Mouse (Mus musculus): ENCODE data around the gene Zbtb20.

DNA sequence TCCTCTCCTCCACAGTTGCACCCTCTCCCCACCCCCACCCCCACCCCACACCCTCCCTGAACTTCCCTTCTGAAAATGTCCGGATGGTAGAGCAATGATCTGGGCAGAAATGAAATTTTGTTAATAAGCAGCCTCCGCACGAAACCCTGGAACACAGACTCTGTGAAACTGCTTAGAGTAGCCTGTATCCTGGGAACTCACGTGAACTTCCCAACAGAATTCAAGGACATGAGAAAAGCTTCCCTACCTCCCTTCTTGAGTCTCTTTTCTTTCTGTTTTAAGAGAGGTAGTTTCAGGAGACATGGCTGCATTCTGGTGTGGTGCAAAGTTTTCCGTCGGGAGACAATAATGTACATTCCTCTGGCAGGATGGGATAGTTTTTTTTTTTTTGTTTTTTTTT lies 487.6 kb downstream of the Zbtb20 start:
- no peak for TF ChIP-seq POLR2A (IDR thresholded peaks at IDR 0.05; ENCODE audit: borderline replicate concordance, low read depth, low read length)
- TF ChIP-seq CTCF (IDR thresholded peaks at IDR 0.05; ENCODE audit: low read depth, low read length): no peak

All from bone marrow macrophage, adult 2 months (primary cell).